Mouse (Mus musculus) hindbrain, embryonic 11.5 days (tissue): Measurements from ENCODE around the gene Il18r1. TPM values are rescaled to one million over a fixed set of nuclear protein-coding genes. Genes with fewer than 3 reads are reported as not detected.

Experiments used
- ATAC-seq: fragments of 200-750 bp; cut with Nextera tagmentation; 2 replicates; pipeline ENCODE4 v1.8.0; 2017; ENCODE audit warnings: mild to moderate bottlenecking, moderate TSS enrichment, moderate library complexity; ENCODE audit not compliant: low FRiP score
- DNase-seq: peaks from one replicate; pipeline ENCODE4 v3.0.0-alpha.2; 2015; ENCODE audit warnings: low spot score
- H3K27ac ChIP-seq: fragments of 300-500 bp; sonication (generic); 2 replicates; pipeline ENCODE4 v1.5.1; 2014; ENCODE audit warnings: mild to moderate bottlenecking, low read depth, low read length
- H3K27me3 ChIP-seq: fragments of 300-500 bp; sonication (generic); 2 replicates; pipeline ENCODE4 v1.6.1; 2014; ENCODE audit warnings: mild to moderate bottlenecking, low read length, moderate library complexity, mixed read lengths; ENCODE audit not compliant: control insufficient read depth, insufficient read depth
- H3K36me3 ChIP-seq: fragments of 300-500 bp; sonication (generic); 2 replicates; pipeline ENCODE4 v1.6.1; 2014; ENCODE audit warnings: mild to moderate bottlenecking, low read length, moderate library complexity, mixed read lengths; ENCODE audit not compliant: control insufficient read depth, insufficient read depth
- H3K4me1 ChIP-seq: fragments of 300-500 bp; sonication (generic); replicated peaks from 2 replicates; pipeline ENCODE4 v1.6.1; 2014; ENCODE audit warnings: low read length, mixed read lengths; ENCODE audit not compliant: control insufficient read depth, insufficient read depth
- H3K4me2 ChIP-seq: fragments of 300-500 bp; sonication (generic); replicated peaks from 2 replicates; pipeline ENCODE4 v1.6.1; 2014; ENCODE audit warnings: mild to moderate bottlenecking, low read depth, low read length
- H3K4me3 ChIP-seq: fragments of 300-500 bp; sonication (generic); 2 replicates; pipeline ENCODE4 v1.5.1; 2014; ENCODE audit warnings: low read depth, low read length
- H3K9ac ChIP-seq: fragments of 300-500 bp; sonication (generic); 2 replicates; pipeline ENCODE4 v1.6.1; 2014; ENCODE audit warnings: low read depth, low read length
- H3K9me3 ChIP-seq: fragments of 300-500 bp; sonication (generic); 2 replicates; pipeline ENCODE4 v1.6.1; 2016; ENCODE audit warnings: low read length; ENCODE audit not compliant: control insufficient read depth
- WGBS: fragments of 180-500 bp; shearing (Covaris S2); extraction: QIAGEN DNeasy Blood & Tissue Kit; methylation state at CpG from one replicate; pipeline ENCODE4 v1.1.7; 2014; 5-methylcytosine and 5-hydroxymethylcytosine counted together
- polyA plus RNA-seq: library from polyadenylated mRNA; unstranded; fragments of >200 nt; fragmentation: Nextera tagmentation; extraction: Ambion mirVana; gene quantifications from 2 replicates; pipeline ENCODE4 v1.2.1, GENCODE M21; 2014

The Il18r1 gene
- polyA plus RNA-seq: 0.08 TPM in 1 of 2 replicates, not detected in the other

GRCm38 (mm10) chr1:40465477-40466430, at the start of gene Il18r1:
Gene Il18r1 (plus strand): TSS chr1:40465552.
- ATAC-seq: no peak
- 45% methylated on average over 20 of the region's 20 CpGs for WGBS

GRCm38 (mm10) chr1:40417034-40417433, 48.3 kb upstream of the Il18r1 start:
- Histone ChIP-seq H3K36me3 (no peaks in the 10 kb centered on the region), H3K9ac (no peak overlapping the region), H3K4me3 (no peak overlapping the region), H3K4me1 (no peaks in the 10 kb centered on the region), H3K27ac (no peak overlapping the region), H3K27me3 (no peaks in the 10 kb centered on the region), H3K4me2 (no peak overlapping the region), H3K9me3 (no peaks in the 10 kb centered on the region)
- ATAC-seq (no peak), DNase-seq (no peak)
- WGBS: 95% methylated on average over 2 of the region's 2 CpGs

More at GRCm38 (mm10) chr1:40465477-40466430, at the start of gene Il18r1:
- Histone ChIP-seq H3K9me3 (no peaks in the 10 kb centered on the region), H3K4me1 (no peaks in the 10 kb centered on the region), H3K4me3 (no peak within 1 kb of the TSS), H3K9ac (no peak within 1 kb of the TSS), H3K36me3 (no peaks in the 10 kb centered on the region), H3K27me3 (no peaks in the 10 kb centered on the region), H3K27ac (no peak within 1 kb of the TSS), H3K4me2 (no peak within 1 kb of the TSS)
- DNase-seq: no peak

GRCm38 (mm10) chr1:40418512-40418911, 46.8 kb upstream of the Il18r1 start:
- H3K27ac ChIP-seq: no peak overlapping the region
- no peaks in the 10 kb centered on the region for H3K9me3 ChIP-seq
- H3K4me2 ChIP-seq: no peak overlapping the region
- no peaks in the 10 kb centered on the region for H3K4me1 ChIP-seq
- DNase-seq: no peak
- 88% methylated on average over 5 of the region's 5 CpGs for WGBS
- H3K36me3 ChIP-seq: no peaks in the 10 kb centered on the region
- no peak for ATAC-seq
- no peak overlapping the region for H3K9ac ChIP-seq
- no peak overlapping the region for H3K4me3 ChIP-seq
- H3K27me3 ChIP-seq: no peaks in the 10 kb centered on the region

- Histone ChIP-seq H3K4me2 (no peak overlapping the region), H3K4me3 (no peak overlapping the region), H3K27ac (no peak overlapping the region), H3K9me3 (no peaks in the 10 kb centered on the region), H3K27me3 (no peaks in the 10 kb centered on the region), H3K4me1 (no peaks in the 10 kb centered on the region), H3K9ac (no peak overlapping the region), H3K36me3 (no peaks in the 10 kb centered on the region)
- ATAC-seq (no peak), DNase-seq (no peak)
- 88% methylated on average over 6 of the region's 6 CpGs for WGBS
Observed at GRCm38 (mm10) chr1:40423892-40424291, 41.5 kb upstream of the Il18r1 start.

- DNase-seq (no peak), ATAC-seq (no peak)
- no peaks in the 10 kb centered on the region for H3K9me3 ChIP-seq
- no peak overlapping the region for H3K4me3 ChIP-seq
- H3K9ac ChIP-seq: no peak overlapping the region
- no peaks in the 10 kb centered on the region for H3K27me3 ChIP-seq
- H3K36me3 ChIP-seq: no peaks in the 10 kb centered on the region
- no peaks in the 10 kb centered on the region for H3K4me1 ChIP-seq
- WGBS: 93% methylated on average over 9 of the region's 9 CpGs
- no peak overlapping the region for H3K27ac ChIP-seq
- H3K4me2 ChIP-seq: no peak overlapping the region
Observed at GRCm38 (mm10) chr1:40427270-40427669, 38.1 kb upstream of the Il18r1 start.

GRCm38 (mm10) chr1:40427901-40428300, 37.5 kb upstream of the Il18r1 start:
- Histone ChIP-seq H3K9ac (no peak overlapping the region), H3K4me2 (no peak overlapping the region), H3K27ac (no peak overlapping the region), H3K36me3 (no peaks in the 10 kb centered on the region), H3K4me3 (no peak overlapping the region), H3K9me3 (no peaks in the 10 kb centered on the region), H3K4me1 (no peaks in the 10 kb centered on the region), H3K27me3 (no peaks in the 10 kb centered on the region)
- ATAC-seq: no peak
- DNase-seq: no peak
- WGBS: 85% methylated on average over 1 of the region's 1 CpGs

GRCm38 (mm10) chr1:40428910-40429675, 36.3 kb upstream of the Il18r1 start, which contains the start of gene Il1rl1:
Gene Il1rl1 (plus strand): TSS chr1:40429570.
- H3K4me2 ChIP-seq: no peak within 1 kb of the TSS
- no peak within 1 kb of the TSS for H3K4me3 ChIP-seq
- 83% methylated on average over 5 of the region's 5 CpGs for WGBS
- no peaks in the 10 kb centered on the region for H3K27me3 ChIP-seq
- no peaks in the 10 kb centered on the region for H3K36me3 ChIP-seq
- DNase-seq (no peak), ATAC-seq (no peak)
- no peak within 1 kb of the TSS for H3K27ac ChIP-seq
- no peak within 1 kb of the TSS for H3K9ac ChIP-seq
- H3K9me3 ChIP-seq: no peaks in the 10 kb centered on the region
- H3K4me1 ChIP-seq: no peaks in the 10 kb centered on the region

- Histone ChIP-seq H3K9me3 (no peaks in the 10 kb centered on the region), H3K9ac (no peak overlapping the region), H3K4me3 (no peak overlapping the region), H3K4me1 (no peaks in the 10 kb centered on the region), H3K27me3 (no peaks in the 10 kb centered on the region), H3K4me2 (no peak overlapping the region), H3K36me3 (no peaks in the 10 kb centered on the region), H3K27ac (no peak overlapping the region)
- no peak for ATAC-seq
- DNase-seq: no peak
- 90% methylated on average over 4 of the region's 4 CpGs for WGBS
Observed at GRCm38 (mm10) chr1:40430143-40430834, 35.1 kb upstream of the Il18r1 start.
